Mouse (Mus musculus): ENCODE measurements at regions not wholly inside any gene's neighbourhood (a gene's known extent, or its start where the extent isn't known, plus 50 kb on each side); places are given as distances from the start of the nearest gene placed in this dataset.

DNA sequence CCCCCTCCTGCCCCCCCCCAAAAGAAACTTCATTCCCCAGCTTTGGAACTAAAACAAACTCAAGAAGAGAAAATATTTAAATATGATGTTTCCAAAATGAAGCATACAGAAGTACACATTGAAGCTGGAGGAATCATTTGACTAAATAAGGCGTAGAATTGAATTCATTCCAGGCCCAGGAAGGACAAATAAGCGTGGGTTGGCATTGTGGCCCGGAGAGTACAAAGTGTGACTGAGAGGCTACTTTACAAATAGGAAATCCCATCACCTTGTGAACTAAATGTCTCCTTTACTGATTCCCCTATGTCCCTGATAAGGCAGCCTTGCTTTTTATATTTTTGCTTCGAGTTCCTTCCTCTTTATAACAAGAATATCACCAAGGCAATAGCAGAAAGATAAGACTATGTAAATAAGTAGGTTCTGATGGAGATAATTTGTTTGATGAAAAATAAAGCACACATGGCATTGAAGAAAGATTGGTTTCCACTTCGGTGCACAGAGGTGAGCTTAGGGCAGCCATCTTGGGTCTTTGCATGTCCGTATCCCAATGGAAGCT lies 176.4 kb upstream of the Mkln1 start:
- peak; percentile 90 for TF ChIP-seq GATA4 (IDR thresholded peaks at IDR 0.05; ENCODE audit: insufficient replicate concordance, low read length)

DNA sequence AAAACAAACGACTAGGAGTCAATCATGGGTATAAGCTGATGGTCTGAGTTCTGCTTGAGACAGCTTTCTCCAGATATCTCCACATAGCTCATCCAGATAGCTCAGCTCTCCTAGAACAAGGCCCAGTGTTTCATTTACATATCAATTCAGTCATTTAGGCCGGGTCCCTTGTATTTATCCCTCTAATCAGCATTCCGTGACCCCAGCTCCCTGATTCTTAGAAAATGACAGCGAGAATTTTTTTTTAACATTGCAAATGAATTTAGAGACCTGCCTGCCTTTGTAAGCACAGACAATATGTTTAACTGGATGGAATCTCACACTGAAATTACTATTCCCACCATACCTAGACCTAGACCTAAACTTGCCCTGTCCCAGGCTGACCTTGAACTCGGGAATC lies 171.1 kb upstream of the Mkln1 start:
- no peak for TF ChIP-seq GATA4 (IDR thresholded peaks at IDR 0.05; ENCODE audit: insufficient replicate concordance, low read length)

DNA sequence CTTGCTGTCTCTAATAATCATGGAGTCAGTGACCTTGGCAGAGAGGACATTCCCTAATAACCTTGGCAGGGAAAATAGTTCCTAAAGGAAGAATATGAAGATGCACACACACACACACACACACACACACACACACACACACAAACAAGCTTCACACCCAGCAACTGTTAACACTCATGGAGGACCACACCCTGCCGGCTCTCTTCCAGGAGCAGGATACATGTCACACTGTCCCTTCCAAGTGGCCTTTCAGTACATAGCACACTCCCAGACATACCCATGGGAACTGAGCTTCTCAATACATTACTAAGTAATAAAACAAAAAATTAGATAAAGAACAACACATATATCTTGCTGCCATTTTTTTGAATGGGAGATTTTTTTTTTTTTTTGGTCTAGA lies 170.5 kb upstream of the Mkln1 start:
- TF ChIP-seq GATA4 (IDR thresholded peaks at IDR 0.05; ENCODE audit: insufficient replicate concordance, low read length) = no peak

- TF ChIP-seq GATA4 (IDR thresholded peaks at IDR 0.05; ENCODE audit: insufficient replicate concordance, low read length) = no peak
Measured at GRCm38 (mm10) chr6:31231821-31232220, 166.7 kb upstream of the Mkln1 start.

DNA sequence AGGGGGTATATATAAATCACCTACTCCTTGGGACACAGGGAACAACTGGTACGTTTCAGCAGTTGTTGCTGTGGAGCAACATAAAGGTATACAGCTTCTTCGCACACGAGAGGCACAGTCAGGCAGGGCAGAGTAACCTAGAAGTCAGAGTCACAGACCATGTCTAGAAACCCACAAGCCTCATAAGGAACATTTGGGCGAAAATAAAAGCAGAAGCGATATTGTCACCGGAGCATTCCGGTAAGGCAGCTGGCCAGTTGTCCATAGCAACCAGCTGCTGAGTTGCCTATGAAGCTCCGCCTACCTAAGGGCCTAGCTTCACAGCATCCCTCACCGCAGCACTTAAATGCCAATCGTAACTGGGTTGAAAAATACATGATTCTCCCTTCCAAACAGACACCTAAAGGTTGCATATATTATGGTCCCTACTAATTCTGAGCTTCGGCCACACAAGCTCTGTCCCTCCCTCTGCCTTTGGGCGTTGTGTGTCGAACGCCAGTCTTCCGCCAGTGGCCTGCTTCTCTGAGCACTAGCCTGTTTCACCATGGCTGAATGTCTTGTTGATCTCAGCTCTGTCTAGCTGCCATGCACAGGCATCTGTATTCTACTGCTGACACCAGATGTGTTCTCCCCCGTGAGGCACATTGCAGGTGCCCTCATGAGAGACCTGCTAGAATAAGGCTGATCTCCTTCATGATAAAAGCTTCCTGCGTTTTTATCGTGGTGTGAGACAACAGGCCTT lies 165.1 kb upstream of the Mkln1 start:
- TF ChIP-seq GATA4 (IDR thresholded peaks at IDR 0.05; ENCODE audit: insufficient replicate concordance, low read length) = no peak

DNA sequence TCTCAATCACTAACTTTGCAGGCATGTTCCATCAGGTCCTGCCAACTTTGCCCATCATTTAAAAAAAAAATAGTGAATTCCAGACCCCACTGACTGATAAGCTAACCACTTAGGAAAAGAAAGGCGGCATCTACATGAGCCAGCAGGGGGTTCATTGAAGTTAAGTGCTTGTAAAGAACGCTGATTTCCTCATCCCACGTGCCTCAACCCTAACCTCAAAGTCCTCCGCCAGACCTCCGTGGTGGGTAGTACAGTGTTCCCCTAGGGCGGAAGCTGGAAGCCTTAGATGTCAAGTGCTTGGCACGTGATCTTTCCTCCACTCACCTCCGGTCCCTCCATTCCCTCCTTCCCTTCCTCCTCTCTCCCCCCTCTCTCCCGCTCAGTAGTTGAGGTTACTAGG lies 158.5 kb upstream of the Mkln1 start:
- no peak for TF ChIP-seq GATA4 (IDR thresholded peaks at IDR 0.05; ENCODE audit: insufficient replicate concordance, low read length)

GRCm38 (mm10) chr6:31250526-31250925 lies 148.0 kb upstream of the Mkln1 start:
- no peak for TF ChIP-seq GATA4 (IDR thresholded peaks at IDR 0.05; ENCODE audit: insufficient replicate concordance, low read length)

DNA sequence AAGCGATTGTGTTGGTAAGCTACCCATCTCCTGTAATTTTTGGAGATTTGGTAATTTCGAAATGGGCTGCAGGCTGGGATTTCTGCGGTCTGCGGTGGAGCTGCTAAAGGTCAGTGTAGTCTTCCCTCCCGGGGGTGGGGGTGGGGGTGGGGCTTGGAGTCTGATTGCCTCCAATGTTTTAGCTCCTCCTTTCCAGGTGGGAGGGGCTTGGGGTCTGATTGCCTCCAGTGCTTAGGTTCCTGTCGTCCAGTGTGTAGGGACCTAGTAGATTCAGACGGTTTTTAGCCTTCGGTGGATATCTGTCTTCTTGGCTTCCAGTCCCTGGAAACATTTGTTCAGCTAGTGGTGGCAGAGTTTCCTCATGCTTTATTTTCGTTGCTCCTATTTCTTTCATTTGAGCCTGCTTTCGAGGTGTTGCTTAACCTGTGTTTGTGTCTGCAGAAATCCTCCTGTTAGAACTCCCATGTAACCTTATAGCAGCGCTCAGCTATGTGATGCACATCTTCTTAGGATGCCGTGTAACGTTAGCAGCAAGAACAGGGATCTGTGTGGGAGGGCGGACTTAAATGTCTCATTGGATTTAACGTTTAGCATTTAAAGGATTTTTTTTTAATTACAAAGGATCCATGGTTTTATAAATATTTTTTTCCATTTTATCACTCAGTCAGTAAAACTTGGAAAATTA lies 145.1 kb upstream of the Mkln1 start:
- no peak for TF ChIP-seq GATA4 (IDR thresholded peaks at IDR 0.05; ENCODE audit: insufficient replicate concordance, low read length)

DNA sequence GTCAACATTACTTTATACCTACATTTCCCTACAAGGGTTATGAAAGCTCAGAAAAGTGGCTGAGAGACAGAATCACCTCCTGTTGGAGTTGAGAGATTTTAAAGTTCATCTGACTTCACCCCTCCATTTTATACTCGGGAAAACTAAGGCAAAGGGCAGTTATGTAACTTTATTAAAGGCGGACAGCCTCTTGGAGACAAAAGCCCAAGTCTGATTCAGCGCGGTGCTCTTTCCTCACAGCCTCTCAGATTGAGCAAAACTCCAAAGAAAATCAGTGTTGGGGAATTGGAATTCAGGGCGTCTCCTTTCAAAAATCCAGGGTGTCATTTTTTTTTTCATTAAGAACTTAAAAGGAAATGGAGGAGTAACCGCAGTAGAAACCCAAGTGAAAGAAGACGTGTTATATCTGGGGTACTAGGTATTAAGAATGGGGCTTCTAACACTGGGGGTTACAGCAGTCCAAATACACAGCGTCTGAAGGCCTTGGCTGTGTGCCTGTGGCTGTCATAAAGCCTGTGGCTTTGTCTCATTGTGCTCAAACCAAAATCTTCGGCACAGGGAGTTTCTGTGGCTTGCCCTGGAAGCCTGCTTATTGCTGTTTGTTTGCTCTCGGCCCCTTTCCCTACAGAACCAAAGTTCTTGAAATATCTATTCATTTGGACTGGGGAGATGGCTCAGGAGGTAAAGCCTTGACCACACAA lies 137.7 kb upstream of the Mkln1 start:
- no peak for TF ChIP-seq GATA4 (IDR thresholded peaks at IDR 0.05; ENCODE audit: insufficient replicate concordance, low read length)

DNA sequence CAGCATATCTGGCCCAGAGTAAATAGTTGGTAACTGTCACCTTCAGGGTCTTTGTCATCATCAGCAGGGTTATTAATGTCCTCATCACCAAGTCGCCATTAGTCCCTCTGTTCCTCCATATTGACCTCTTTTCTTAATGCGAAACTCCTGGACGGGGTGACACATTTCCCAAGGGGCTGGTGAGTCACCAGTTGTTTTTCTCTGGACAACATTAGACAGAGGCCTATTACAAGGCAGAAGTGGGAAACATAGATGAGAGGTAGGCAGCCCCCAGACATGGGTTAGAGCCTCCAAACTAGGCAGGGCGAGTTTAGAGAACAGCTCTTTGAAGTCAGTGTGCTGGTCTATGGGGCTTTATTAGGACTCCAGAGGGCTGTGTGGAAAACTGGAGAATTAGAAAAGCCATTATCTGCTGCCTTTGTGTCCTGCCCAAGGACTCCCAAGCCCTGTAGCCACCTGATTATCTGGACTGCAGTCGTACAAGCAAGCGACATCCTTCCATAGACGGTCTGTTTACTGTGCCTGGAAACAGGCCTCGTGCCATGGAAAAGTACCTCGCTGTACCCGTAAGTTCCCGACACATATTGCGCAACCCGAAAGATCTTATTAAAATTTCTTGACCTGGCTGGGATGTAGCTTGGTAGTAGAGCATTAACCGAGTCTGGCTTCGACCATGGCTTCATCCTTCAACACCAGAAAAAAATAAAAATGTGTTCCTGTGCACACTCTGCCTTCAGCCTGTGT lies 136.6 kb upstream of the Mkln1 start:
- TF ChIP-seq GATA4 (IDR thresholded peaks at IDR 0.05; ENCODE audit: insufficient replicate concordance, low read length) = no peak

- TF ChIP-seq GATA4 (IDR thresholded peaks at IDR 0.05; ENCODE audit: insufficient replicate concordance, low read length) = no peak
Measured at GRCm38 (mm10) chr6:31262651-31263050, 135.9 kb upstream of the Mkln1 start.

- no peak for TF ChIP-seq GATA4 (IDR thresholded peaks at IDR 0.05; ENCODE audit: insufficient replicate concordance, low read length)
Measured at GRCm38 (mm10) chr6:31263821-31264220, 134.7 kb upstream of the Mkln1 start.

- TF ChIP-seq GATA4 (IDR thresholded peaks at IDR 0.05; ENCODE audit: insufficient replicate concordance, low read length) = no peak
Measured at GRCm38 (mm10) chr6:31266441-31267040, 132.0 kb upstream of the Mkln1 start.

DNA sequence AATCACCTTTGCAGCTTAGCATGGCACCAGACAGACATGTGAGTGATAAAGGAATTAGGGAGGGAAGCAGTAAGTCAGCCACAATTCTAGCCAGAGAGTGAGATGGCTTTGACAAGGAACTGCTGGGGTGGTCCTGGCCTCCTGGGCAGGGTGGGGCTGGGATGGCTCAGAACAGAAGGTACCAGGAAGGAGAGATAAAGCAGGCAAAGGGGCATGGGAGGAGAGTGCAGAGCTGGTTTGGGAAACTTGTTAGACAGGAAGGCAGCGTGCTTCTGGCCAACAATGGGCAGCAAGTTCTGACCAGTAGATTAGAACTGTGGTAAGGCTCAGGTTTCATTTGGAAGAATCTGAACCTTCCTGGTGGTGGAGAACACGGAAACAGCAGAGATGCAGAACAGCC lies 130.5 kb upstream of the Mkln1 start:
- TF ChIP-seq GATA4 (IDR thresholded peaks at IDR 0.05; ENCODE audit: insufficient replicate concordance, low read length) = no peak

- no peak for TF ChIP-seq GATA4 (IDR thresholded peaks at IDR 0.05; ENCODE audit: insufficient replicate concordance, low read length)
Measured at GRCm38 (mm10) chr6:31273816-31274215, 124.7 kb upstream of the Mkln1 start.

Data from liver, adult (tissue).